Mouse (Mus musculus) bone marrow macrophage, adult 2 months (primary cell): ENCODE measurements around the gene Foxo3.

ENCODE experiments used
- CTCF ChIP-seq: IDR thresholded peaks from 2 replicates; pipeline ENCODE4 v1.5.1; 2012; ENCODE audit warnings: low read depth, mild to moderate bottlenecking, low read length, moderate library complexity
- POLR2A ChIP-seq: IDR thresholded peaks from 2 replicates; pipeline ENCODE4 v1.6.1; 2012; ENCODE audit warnings: mild to moderate bottlenecking, low read depth, low read length, borderline replicate concordance

DNA sequence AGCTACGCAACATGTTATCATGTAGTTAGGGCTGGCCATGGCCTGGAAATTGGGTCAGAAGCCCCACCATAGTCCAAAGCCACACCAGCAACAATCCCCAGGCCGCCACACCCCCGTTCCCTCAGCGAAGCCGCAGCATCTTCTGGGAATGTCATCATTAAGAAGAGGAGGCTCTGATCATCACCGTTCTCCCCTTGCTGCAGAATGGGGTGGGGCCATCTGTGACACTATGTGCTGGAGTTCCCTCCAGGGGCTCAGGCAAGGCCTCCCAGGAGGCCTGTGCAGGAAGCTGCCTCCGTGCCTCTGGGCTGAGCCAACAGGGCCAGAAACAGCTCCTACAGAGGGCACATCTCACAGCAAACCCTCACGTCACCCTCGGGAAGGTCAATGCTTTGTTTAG, 88.5 kb downstream of the Foxo3 start:
- TF ChIP-seq POLR2A: no peak
- TF ChIP-seq CTCF: no peak
